Mouse (Mus musculus) kidney, embryonic 15.5 days (tissue): ENCODE data around the gene Gm28230. TPM values are rescaled to one million over a fixed set of nuclear protein-coding genes. Genes with fewer than 3 reads are reported as not detected.

Experiments used
- ATAC-seq: fragments of 200-750 bp; cut with Nextera tagmentation; replicated peaks from 2 replicates; pipeline ENCODE4 v1.8.0; 2017; ENCODE audit warnings: moderate TSS enrichment; ENCODE audit not compliant: low FRiP score
- H3K27ac ChIP-seq: fragments of 300-500 bp; sonication (generic); 2 replicates; pipeline ENCODE4 v1.5.1; 2015; ENCODE audit warnings: mild to moderate bottlenecking, inconsistent platforms
- H3K27me3 ChIP-seq: fragments of 300-500 bp; sonication (generic); 2 replicates; pipeline ENCODE4 v1.6.1; 2015; ENCODE audit warnings: inconsistent platforms
- H3K36me3 ChIP-seq: fragments of 300-500 bp; sonication (generic); 2 replicates; pipeline ENCODE4 v1.6.1; 2015; ENCODE audit warnings: inconsistent platforms
- H3K4me1 ChIP-seq: fragments of 300-500 bp; sonication (generic); 2 replicates; pipeline ENCODE4 v1.6.1; 2015; ENCODE audit warnings: inconsistent platforms
- H3K4me2 ChIP-seq: fragments of 300-500 bp; sonication (generic); 2 replicates; pipeline ENCODE4 v1.6.1; 2015; ENCODE audit warnings: moderate library complexity, mild to moderate bottlenecking, inconsistent platforms
- H3K4me3 ChIP-seq: fragments of 300-500 bp; sonication (generic); replicated peaks from 2 replicates; pipeline ENCODE4 v1.5.1; 2015; ENCODE audit warnings: mild to moderate bottlenecking, inconsistent platforms
- H3K9ac ChIP-seq: fragments of 300-500 bp; sonication (generic); 2 replicates; pipeline ENCODE4 v1.6.1; 2015; ENCODE audit warnings: mild to moderate bottlenecking, inconsistent platforms
- H3K9me3 ChIP-seq: fragments of 300-500 bp; sonication (generic); replicated peaks from 2 replicates; pipeline ENCODE4 v1.6.1; 2016; ENCODE audit warnings: inconsistent platforms
- WGBS: fragments of 180-500 bp; shearing (Covaris S2); methylation state at CpG from one replicate; pipeline ENCODE4 v1.1.7; 2015; ENCODE audit warnings: mixed read lengths; 5-methylcytosine and 5-hydroxymethylcytosine counted together
- polyA plus RNA-seq: library from polyadenylated mRNA; unstranded; fragments of >200 nt; fragmentation: Nextera tagmentation; extraction: Ambion mirVana; gene quantifications from 2 replicates; pipeline ENCODE4 v1.2.1, GENCODE M21; 2015

Gm28230 gene
- polyA plus RNA-seq, 1 experiment from 2014 or later: 2.3 TPM

DNA sequence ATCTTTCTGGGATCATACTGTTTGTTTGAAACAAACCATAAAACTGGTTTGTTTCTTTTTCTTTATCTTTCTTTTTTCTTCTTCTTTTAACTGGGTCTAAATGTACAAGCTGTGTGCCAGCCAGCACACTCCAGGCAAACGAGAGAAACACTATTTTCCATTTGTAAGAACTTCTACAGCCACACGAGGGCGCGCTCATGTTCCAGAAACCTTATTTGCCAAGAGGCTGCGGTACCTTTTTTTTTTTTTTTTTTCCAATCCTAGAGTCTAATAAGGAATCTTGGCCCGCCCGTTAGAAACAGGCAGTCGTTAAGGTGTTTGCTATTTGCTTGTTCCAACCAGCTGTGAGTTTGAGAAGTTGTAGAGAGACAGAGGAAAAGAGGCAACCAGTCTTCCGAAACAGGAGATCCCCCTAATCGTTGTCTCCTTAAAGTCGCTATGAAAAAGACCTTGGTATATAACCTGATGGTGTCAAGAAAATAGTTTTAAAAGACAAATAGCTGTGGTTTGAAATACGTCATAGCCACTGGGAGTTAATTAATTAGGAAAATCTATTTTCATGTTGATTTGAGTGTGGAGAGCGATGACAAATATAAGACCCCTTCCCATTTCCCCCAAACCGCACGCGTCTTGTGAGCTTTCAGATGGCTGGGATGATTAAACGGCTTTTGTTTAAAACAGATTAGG, 40.1 kb upstream of the Gm28230 start:
- ATAC-seq: no peak
- Histone ChIP-seq H3K9ac (peak overlapping the region; percentile 73), H3K4me3 (peak overlapping the region; percentile 55), H3K9me3 (no peaks in the 10 kb centered on the region), H3K4me1 (peaks cover 34% of the 10 kb centered on the region), H3K27ac (peak overlapping the region; percentile 86), H3K4me2 (peak overlapping the region; percentile 80), H3K36me3 (no peaks in the 10 kb centered on the region), H3K27me3 (peaks cover 32% of the 10 kb centered on the region)
- 2% methylated on average over 17 of the region's 17 CpGs for WGBS

DNA sequence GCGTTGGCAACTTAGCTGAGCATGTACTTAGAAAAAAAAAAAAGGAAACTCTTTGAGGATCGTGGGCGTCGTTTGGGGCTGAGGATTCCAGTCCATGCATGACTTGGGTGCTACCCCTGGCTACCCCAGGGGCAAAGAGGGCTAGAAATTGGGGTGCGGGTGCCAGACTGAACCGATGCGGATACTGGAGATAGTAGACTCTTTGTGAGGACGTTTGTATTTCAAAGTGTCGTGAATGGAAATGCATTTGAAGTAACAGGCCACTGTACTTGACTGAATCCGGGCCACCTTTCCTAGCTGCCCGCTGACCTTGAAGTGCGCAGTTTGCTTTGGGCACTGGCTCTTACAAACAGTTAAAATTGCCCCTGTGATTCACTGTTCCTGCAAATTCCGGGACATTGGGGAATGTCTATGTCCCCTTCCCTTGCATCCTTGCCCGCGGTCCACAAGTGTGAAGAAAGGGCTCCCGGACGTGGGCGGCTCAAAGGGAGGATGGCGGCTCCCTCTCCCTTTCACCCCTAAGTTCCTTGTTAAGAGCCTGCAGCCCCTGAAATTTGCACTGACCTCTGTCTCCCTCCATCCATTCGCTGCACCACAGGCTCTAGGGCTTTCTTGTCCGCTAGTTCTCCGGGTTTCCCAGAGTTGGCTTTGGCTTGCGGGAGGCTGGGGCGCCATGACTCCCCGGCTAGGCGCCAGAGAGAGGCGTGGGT, 39.4 kb upstream of the Gm28230 start:
- no peaks in the 10 kb centered on the region for H3K36me3 ChIP-seq
- peak overlapping the region; percentile 73 for H3K9ac ChIP-seq
- H3K27me3 ChIP-seq: peaks cover 25% of the 10 kb centered on the region
- H3K4me2 ChIP-seq: peak overlapping the region; percentile 80
- H3K27ac ChIP-seq: peak overlapping the region; percentile 86
- no peaks in the 10 kb centered on the region for H3K9me3 ChIP-seq
- WGBS: 1% methylated on average over 27 of the region's 27 CpGs
- no peak for ATAC-seq
- peaks cover 31% of the 10 kb centered on the region for H3K4me1 ChIP-seq
- H3K4me3 ChIP-seq: peak overlapping the region; percentile 55

GRCm38 (mm10) chr2:74687698-74688555, 38.6 kb upstream of the Gm28230 start:
- peak overlapping the region; percentile 80 for H3K4me2 ChIP-seq
- ATAC-seq: no peak

GRCm38 (mm10) chr2:74688795-74689573, 37.5 kb upstream of the Gm28230 start:
- Histone ChIP-seq H3K4me1 (peaks cover 31% of the 10 kb centered on the region), H3K4me2 (peak overlapping the region; percentile 80), H3K4me3 (peak overlapping the region; percentile 55), H3K27ac (peak overlapping the region; percentile 86), H3K27me3 (peaks cover 26% of the 10 kb centered on the region), H3K36me3 (no peaks in the 10 kb centered on the region), H3K9ac (peak overlapping the region; percentile 73), H3K9me3 (no peaks in the 10 kb centered on the region)
- no peak for ATAC-seq
- 6% methylated on average over 12 of the region's 12 CpGs for WGBS

More at GRCm38 (mm10) chr2:74687698-74688555, 38.6 kb upstream of the Gm28230 start:
- peak overlapping the region; percentile 55 for H3K4me3 ChIP-seq
- peaks cover 31% of the 10 kb centered on the region for H3K4me1 ChIP-seq
- H3K9ac ChIP-seq: peak overlapping the region; percentile 73
- WGBS: 2% methylated on average over 31 of the region's 31 CpGs
- peak overlapping the region; percentile 86 for H3K27ac ChIP-seq
- H3K36me3 ChIP-seq: no peaks in the 10 kb centered on the region
- H3K9me3 ChIP-seq: no peaks in the 10 kb centered on the region
- H3K27me3 ChIP-seq: peaks cover 26% of the 10 kb centered on the region

- Histone ChIP-seq H3K9ac (peak overlapping the region; percentile 73), H3K4me3 (peak overlapping the region; percentile 55), H3K36me3 (no peaks in the 10 kb centered on the region), H3K9me3 (no peaks in the 10 kb centered on the region), H3K4me2 (peak overlapping the region; percentile 80), H3K27ac (peak overlapping the region; percentile 86), H3K4me1 (peaks cover 34% of the 10 kb centered on the region), H3K27me3 (peaks cover 23% of the 10 kb centered on the region)
- WGBS: 2% methylated on average over 24 of the region's 24 CpGs
- ATAC-seq: no peak
Measured at GRCm38 (mm10) chr2:74689574-74690337, 36.8 kb upstream of the Gm28230 start.

- peak overlapping the region; percentile 70 for H3K4me3 ChIP-seq
- peaks cover 39% of the 10 kb centered on the region for H3K4me1 ChIP-seq
- H3K27me3 ChIP-seq: peaks cover 22% of the 10 kb centered on the region
- H3K4me2 ChIP-seq: peak overlapping the region; percentile 80
- ATAC-seq: no peak
- no peaks in the 10 kb centered on the region for H3K9me3 ChIP-seq
- H3K27ac ChIP-seq: peak overlapping the region; percentile 86
- no peaks in the 10 kb centered on the region for H3K36me3 ChIP-seq
- peak overlapping the region; percentile 74 for H3K9ac ChIP-seq
- 5% methylated on average over 8 of the region's 8 CpGs for WGBS
Measured at GRCm38 (mm10) chr2:74690338-74690716, 36.2 kb upstream of the Gm28230 start.

DNA sequence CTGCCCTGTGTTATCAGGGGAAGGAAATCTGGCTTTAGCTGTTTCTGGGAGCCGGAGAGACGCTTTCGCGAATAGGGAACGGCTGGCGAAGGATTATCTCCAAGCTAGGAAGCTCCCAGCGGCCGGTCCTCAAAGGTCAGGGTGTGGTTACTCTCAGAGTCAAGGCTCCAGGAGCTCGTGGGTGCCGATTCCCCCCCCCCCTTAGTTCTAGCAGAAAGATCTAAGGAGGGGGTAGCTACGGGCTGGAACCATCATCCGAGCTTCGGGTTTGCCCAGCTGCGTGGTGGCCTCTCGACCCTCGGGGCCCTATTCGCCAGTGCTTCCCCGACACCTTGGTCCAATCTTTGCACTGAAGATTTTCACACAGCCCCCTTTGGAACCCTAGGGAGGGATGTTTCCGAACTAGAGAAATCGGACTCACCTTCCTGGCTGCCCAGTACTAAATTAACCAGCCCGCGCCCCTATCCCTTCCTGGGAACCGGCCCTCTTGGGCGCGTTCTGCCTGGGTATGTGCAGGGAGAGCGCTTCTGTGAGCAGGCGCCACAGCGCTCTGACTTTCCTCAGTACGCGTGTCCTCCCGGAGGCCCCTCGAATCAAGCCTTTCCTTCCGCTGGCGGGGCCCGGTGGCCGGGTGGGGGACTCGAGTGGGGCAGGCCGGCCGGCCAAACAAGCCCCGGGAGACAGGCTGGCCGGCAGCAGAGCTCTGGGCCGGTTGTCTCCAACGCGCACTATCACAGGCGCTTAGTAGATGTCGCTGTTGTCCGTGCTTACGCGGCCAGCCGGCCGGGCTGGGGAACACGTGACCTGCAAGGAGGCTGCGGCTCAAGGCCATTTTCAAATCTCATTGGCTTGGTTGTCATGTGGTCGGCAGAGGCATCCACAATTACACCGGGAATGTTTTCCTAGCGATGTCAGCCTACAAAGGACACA, 35.2 kb upstream of the Gm28230 start, which contains the start of gene Hoxd10:
Gene Hoxd10 (plus strand): TSS at position 903 of the 930 bp plus-strand sequence.
- Histone ChIP-seq H3K9ac (peak within 1 kb of the TSS; percentile 74), H3K9me3 (no peaks in the 10 kb centered on the region), H3K4me1 (peaks cover 49% of the 10 kb centered on the region), H3K27ac (peak within 1 kb of the TSS; percentile 95), H3K4me3 (peak within 1 kb of the TSS; percentile 70), H3K4me2 (peak within 1 kb of the TSS; percentile 80), H3K36me3 (no peaks in the 10 kb centered on the region), H3K27me3 (peaks cover 22% of the 10 kb centered on the region; the same call in 1 of the 2 replicates)
- under 1% methylated on average over 56 of the region's 56 CpGs for WGBS
- peak; percentile 93 for ATAC-seq

GRCm38 (mm10) chr2:74691995-74692807, 34.3 kb upstream of the Gm28230 start:
- Histone ChIP-seq H3K4me2 (peak overlapping the region; percentile 80), H3K27ac (peak overlapping the region; percentile 95), H3K9me3 (no peaks in the 10 kb centered on the region), H3K9ac (peak overlapping the region; percentile 74), H3K4me1 (peaks cover 57% of the 10 kb centered on the region), H3K27me3 (peaks cover 20% of the 10 kb centered on the region; the same call in 1 of the 2 replicates), H3K36me3 (no peaks in the 10 kb centered on the region), H3K4me3 (peak overlapping the region; percentile 70)
- WGBS: 2% methylated on average over 35 of the region's 35 CpGs
- ATAC-seq: peak; percentile 16; the same call in 1 of the 2 replicates

DNA sequence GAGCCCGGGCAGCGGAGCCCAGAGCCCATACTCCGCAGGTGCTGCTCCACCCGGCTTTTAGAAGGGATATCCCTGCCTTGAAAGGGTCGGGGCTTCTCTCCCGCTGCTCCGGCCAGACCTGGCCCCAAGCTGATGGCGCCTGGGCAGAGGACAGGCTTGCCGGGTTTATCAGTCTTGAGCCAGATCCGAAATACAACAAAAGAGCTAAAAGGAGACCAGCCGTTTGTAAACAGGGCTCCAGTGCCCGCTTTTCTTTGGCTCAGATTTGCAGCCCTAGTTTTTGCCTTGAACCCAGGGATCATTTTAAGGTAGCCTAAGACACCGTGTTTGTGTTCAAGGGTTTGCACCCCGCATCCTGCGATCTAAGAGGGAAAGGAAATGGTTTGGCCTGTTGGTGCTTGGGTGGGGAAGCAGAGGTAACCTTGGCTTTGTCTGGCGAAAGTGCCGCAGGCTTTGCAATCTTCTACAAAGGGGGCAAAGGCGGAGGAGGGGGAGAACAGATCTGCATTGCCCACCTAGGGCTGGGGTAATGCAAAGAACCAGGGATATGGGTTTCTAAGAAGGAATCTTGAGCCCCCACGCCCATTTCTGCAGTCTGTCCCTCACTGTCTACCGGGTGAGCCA, 33.6 kb upstream of the Gm28230 start:
- no peak for ATAC-seq
- peaks cover 54% of the 10 kb centered on the region for H3K4me1 ChIP-seq
- peak overlapping the region; percentile 70 for H3K4me3 ChIP-seq
- no peaks in the 10 kb centered on the region for H3K9me3 ChIP-seq
- H3K36me3 ChIP-seq: no peaks in the 10 kb centered on the region
- H3K27me3 ChIP-seq: peaks cover 16% of the 10 kb centered on the region; the same call in 1 of the 2 replicates
- peak overlapping the region; percentile 74 for H3K9ac ChIP-seq
- 4% methylated on average over 20 of the region's 20 CpGs for WGBS
- H3K4me2 ChIP-seq: peak overlapping the region; percentile 80
- H3K27ac ChIP-seq: peak overlapping the region; percentile 95
